Mouse (Mus musculus) brain, embryonic 14.5 days (tissue): Measurements from ENCODE around the gene Gm14139.
"Not testable (repeated sequence)": the region's sequence is repeated elsewhere in the genome, so short reads cannot be mapped to it uniquely, and the experiment has no call there.

ENCODE experiments used
- CTCF ChIP-seq: fragments of 200-500 bp; IDR thresholded peaks from 2 replicates; pipeline ENCODE4 v1.5.1; 2012; ENCODE audit warnings: inconsistent platforms, mild to moderate bottlenecking, moderate library complexity, borderline replicate concordance; ENCODE audit not compliant: insufficient read depth, insufficient read length; ENCODE audit errors: extremely low read depth
- POLR2A ChIP-seq: fragments of 200-500 bp; IDR thresholded peaks from 2 replicates; pipeline ENCODE4 v1.6.1; 2012; ENCODE audit warnings: mild to moderate bottlenecking, inconsistent platforms, borderline replicate concordance; ENCODE audit not compliant: poor library complexity, insufficient read depth, insufficient read length, severe bottlenecking; ENCODE audit errors: extremely low read depth

GRCm38 (mm10) chr2:150179579-150179978 lies 2.0 kb upstream of the Gm14139 start, which contains the start of gene Gm10770:
- not testable (repeated sequence) for TF ChIP-seq POLR2A, CTCF
